14 mouse cellular contexts compared by ENCODE assay signal in genomic region chr8:44576993-44577392, GRCm38 (mm10).
"Had no signal": no experiment of that assay in that cellular context is flagged by ENCODE, and none has a peak within 500 bp of the region (broad histone marks: within the 10 kb centered on the region; RNA-seq: fewer than 3 reads in every experiment).

No protein-coding gene starts in this region.

- H3K9ac ChIP-seq: limb, embryonic 12.5 days; liver, embryonic 13.5 days; liver, postnatal 0 days; lung, embryonic 15.5 days; midbrain, embryonic 12.5 days had no signal

- H3K4me2 ChIP-seq: limb, embryonic 12.5 days; liver, embryonic 13.5 days; lung, embryonic 15.5 days; midbrain, embryonic 12.5 days had no signal

- DNase-seq: kidney, adult 8-10 months; kidney, postnatal 25 days; liver; liver, embryonic 13.5 days; liver, postnatal 0 days; lung, postnatal 14 days; thymus, postnatal 4 days had no signal

- H3K4me3 ChIP-seq: limb, embryonic 12.5 days; liver, embryonic 13.5 days; lung, embryonic 15.5 days; megakaryocyte, embryonic 14.5 days; midbrain, embryonic 12.5 days; myocyte had no signal

- H3K9me3 ChIP-seq: limb, embryonic 12.5 days; liver, embryonic 13.5 days; lung, embryonic 15.5 days; midbrain, embryonic 12.5 days had no signal

- H3K36me3 ChIP-seq: limb, embryonic 12.5 days; liver, embryonic 13.5 days; lung, embryonic 15.5 days; midbrain, embryonic 12.5 days had no signal

- H3K4me1 ChIP-seq: limb, embryonic 12.5 days; liver, embryonic 13.5 days; lung, embryonic 15.5 days; megakaryocyte, embryonic 14.5 days; midbrain, embryonic 12.5 days had no signal

- ATAC-seq: liver, postnatal 0 days had no signal

- H3K27me3 ChIP-seq: limb, embryonic 12.5 days; liver, embryonic 13.5 days; lung, embryonic 15.5 days; megakaryocyte, embryonic 14.5 days; midbrain, embryonic 12.5 days had no signal

- H3K27ac ChIP-seq: limb, embryonic 12.5 days; liver, embryonic 13.5 days; lung, embryonic 15.5 days; macrophage; midbrain, embryonic 12.5 days; stomach, postnatal 0 days had no signal
